Mouse (Mus musculus) thymus, adult 2 months (tissue): ENCODE data around the gene Fam83g. TPM values are rescaled to one million over a fixed set of nuclear protein-coding genes. Genes with fewer than 3 reads are reported as not detected.

Source experiments
- DNase-seq: peaks from one replicate; pipeline ENCODE4 v3.0.0; 2021
- H3K27ac ChIP-seq: fragments of 200-500 bp; 2 replicates; pipeline ENCODE4 v1.5.1; 2012; ENCODE audit warnings: low read length, control low read depth; ENCODE audit not compliant: control insufficient read depth, insufficient read depth
- H3K27me3 ChIP-seq: fragments of 200-500 bp; 2 replicates; pipeline ENCODE4 v1.6.1; 2012; ENCODE audit warnings: mild to moderate bottlenecking, low read length, moderate library complexity, mixed read lengths; ENCODE audit not compliant: control insufficient read depth, insufficient read depth
- H3K36me3 ChIP-seq: fragments of 200-500 bp; 2 replicates; pipeline ENCODE4 v1.6.1; 2012; ENCODE audit warnings: mild to moderate bottlenecking, low read length, moderate library complexity; ENCODE audit not compliant: control insufficient read depth, insufficient read depth
- H3K4me1 ChIP-seq: fragments of 200-500 bp; replicated peaks from 2 replicates; pipeline ENCODE4 v1.6.1; 2012; ENCODE audit warnings: low read length; ENCODE audit not compliant: control insufficient read depth, insufficient read depth
- H3K4me3 ChIP-seq: fragments of 200-500 bp; 2 replicates; pipeline ENCODE4 v1.5.1; 2012; ENCODE audit warnings: mild to moderate bottlenecking, low read length, control low read depth, moderate library complexity; ENCODE audit not compliant: control insufficient read depth, insufficient read depth
- CTCF ChIP-seq: fragments of 200-500 bp; IDR thresholded peaks from 2 replicates; pipeline ENCODE4 v1.5.1; 2012; ENCODE audit warnings: mild to moderate bottlenecking, control low read depth, low read length, moderate library complexity, borderline replicate concordance; ENCODE audit not compliant: control insufficient read depth, poor library complexity, insufficient read depth; ENCODE audit errors: extremely low read depth
- POLR2A ChIP-seq: fragments of 200-500 bp; IDR thresholded peaks from 2 replicates; pipeline ENCODE4 v1.6.1; 2012; ENCODE audit warnings: mild to moderate bottlenecking, low read length, control low read depth, moderate library complexity; ENCODE audit not compliant: control insufficient read depth, poor library complexity, insufficient read depth; ENCODE audit errors: extremely low read depth
- WGBS: fragments of 180-500 bp; shearing (Covaris S2); methylation state at CpG from one replicate; pipeline ENCODE4 v1.1.7; 2018; 5-methylcytosine and 5-hydroxymethylcytosine counted together
- polyA plus RNA-seq: library from polyadenylated mRNA; depleted of rRNA; stranded (reverse); fragments of >200 nt; gene quantifications from 2 replicates; pipeline ENCODE4 v1.2.3, GENCODE M21; 2012

Gene Fam83g
- polyA plus RNA-seq, 1 experiment = 9.5 TPM

GRCm38 (mm10) chr11:61642106-61642505 lies 41.8 kb upstream of the Fam83g start:
- DNase-seq = no peak
- Histone ChIP-seq H3K4me1 (peaks cover 32% of the 10 kb centered on the region), H3K27ac (no peak overlapping the region), H3K36me3 (no peaks in the 10 kb centered on the region), H3K4me3 (no peak overlapping the region), H3K27me3 (no peaks in the 10 kb centered on the region)
- 50% methylated on average over 7 of the region's 7 CpGs for WGBS
- TF ChIP-seq CTCF (no peak), POLR2A (no peak)

- no peak for DNase-seq
- no peaks in the 10 kb centered on the region for H3K27me3 ChIP-seq
- H3K27ac ChIP-seq = no peak overlapping the region
- H3K4me3 ChIP-seq = no peak overlapping the region
- TF ChIP-seq CTCF = no peak
- TF ChIP-seq POLR2A = no peak
- H3K4me1 ChIP-seq = peaks cover 41% of the 10 kb centered on the region
- 93% methylated on average over 5 of the region's 5 CpGs for WGBS
- no peaks in the 10 kb centered on the region for H3K36me3 ChIP-seq
Measured at GRCm38 (mm10) chr11:61643184-61643961, 40.5 kb upstream of the Fam83g start.

- Histone ChIP-seq H3K27ac (no peak overlapping the region), H3K27me3 (no peaks in the 10 kb centered on the region), H3K4me1 (peaks cover 44% of the 10 kb centered on the region), H3K36me3 (no peaks in the 10 kb centered on the region), H3K4me3 (no peak overlapping the region)
- WGBS = 69% methylated on average over 11 of the region's 11 CpGs
- TF ChIP-seq POLR2A (no peak), CTCF (no peak)
- DNase-seq = no peak
Measured at GRCm38 (mm10) chr11:61644576-61645326, 39.1 kb upstream of the Fam83g start.

GRCm38 (mm10) chr11:61645357-61645857 lies 38.5 kb upstream of the Fam83g start:
- H3K27me3 ChIP-seq = no peaks in the 10 kb centered on the region
- H3K4me3 ChIP-seq = no peak overlapping the region
- TF ChIP-seq CTCF (no peak), POLR2A (no peak)
- no peak for DNase-seq
- no peaks in the 10 kb centered on the region for H3K36me3 ChIP-seq
- no peak overlapping the region for H3K27ac ChIP-seq
- whole genome bisulfite sequencing = 75% methylated on average over 5 of the region's 5 CpGs
- H3K4me1 ChIP-seq = peaks cover 47% of the 10 kb centered on the region

GRCm38 (mm10) chr11:61646499-61647039 lies 37.3 kb upstream of the Fam83g start:
- Histone ChIP-seq H3K27me3 (no peaks in the 10 kb centered on the region), H3K36me3 (no peaks in the 10 kb centered on the region), H3K4me3 (no peak overlapping the region), H3K27ac (no peak overlapping the region), H3K4me1 (peaks cover 44% of the 10 kb centered on the region)
- DNase-seq = no peak
- TF ChIP-seq POLR2A (no peak), CTCF (no peak)
- 76% methylated on average over 2 of the region's 2 CpGs for WGBS

GRCm38 (mm10) chr11:61647110-61647910 lies 36.6 kb upstream of the Fam83g start:
- peaks cover 42% of the 10 kb centered on the region for H3K4me1 ChIP-seq
- no peaks in the 10 kb centered on the region for H3K27me3 ChIP-seq
- no peak overlapping the region for H3K4me3 ChIP-seq
- TF ChIP-seq POLR2A = no peak
- TF ChIP-seq CTCF = no peak
- H3K27ac ChIP-seq = no peak overlapping the region
- no peak for DNase-seq
- no peaks in the 10 kb centered on the region for H3K36me3 ChIP-seq
- WGBS = 44% methylated on average over 10 of the region's 10 CpGs
